Mouse (Mus musculus): ENCODE measurements around the gene Gab1. TPM values are rescaled to one million over a fixed set of nuclear protein-coding genes. Genes with fewer than 3 reads are reported as not detected.

Gene Gab1
- 21.5 and 28.3 TPM in 2 replicates for polyA plus RNA-seq (2012; rRNA removed; ENCODE audit: low replicate concordance)

DNA sequence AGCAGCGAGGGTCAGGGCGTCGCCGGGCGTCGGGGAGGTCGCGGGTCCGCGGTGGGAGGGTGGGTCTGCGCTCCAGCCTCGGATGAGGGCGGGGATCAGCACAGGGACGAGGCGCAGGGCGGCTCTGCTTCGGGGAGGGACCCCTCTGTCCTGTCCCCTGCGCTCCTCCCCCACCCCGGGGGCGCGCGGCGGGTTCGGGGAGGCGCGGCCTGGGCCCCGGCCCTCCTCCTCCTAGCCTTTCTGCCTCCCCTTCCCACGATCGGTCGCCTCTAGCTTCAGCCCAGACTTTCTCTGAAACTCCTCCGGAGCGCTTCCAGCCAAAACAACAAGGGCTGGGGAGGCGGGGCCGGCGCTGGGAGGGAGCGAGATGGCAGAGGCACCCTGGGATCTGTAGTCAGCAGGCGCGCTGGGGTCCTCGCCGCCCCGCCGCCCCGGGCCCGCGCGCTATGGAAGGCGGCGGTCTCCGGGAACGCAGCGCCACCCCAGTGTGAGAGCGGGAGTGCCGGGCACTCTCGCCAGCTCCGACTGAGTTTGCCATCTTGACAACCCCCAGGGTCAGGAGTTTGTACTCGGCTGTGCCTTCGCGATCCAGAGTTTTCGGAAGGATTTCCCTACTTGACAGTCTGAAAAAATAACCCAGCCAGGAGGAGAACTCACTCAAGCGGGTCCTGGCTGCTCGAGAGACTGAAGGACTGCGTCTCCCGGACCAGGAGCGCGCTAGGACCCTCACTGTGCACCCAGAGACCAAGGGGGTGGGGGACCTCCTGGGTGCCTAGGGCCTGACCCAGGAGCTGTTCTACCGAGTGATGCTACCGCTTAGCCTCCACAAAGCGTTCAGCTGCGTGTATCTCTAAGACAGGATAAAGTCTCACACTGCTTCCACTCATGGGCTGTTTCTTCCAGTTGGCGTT, at the start of gene Gab1:
Gene Gab1, minus strand, starts transcription at position 324 of the 911 bp plus-strand sequence.

DNA sequence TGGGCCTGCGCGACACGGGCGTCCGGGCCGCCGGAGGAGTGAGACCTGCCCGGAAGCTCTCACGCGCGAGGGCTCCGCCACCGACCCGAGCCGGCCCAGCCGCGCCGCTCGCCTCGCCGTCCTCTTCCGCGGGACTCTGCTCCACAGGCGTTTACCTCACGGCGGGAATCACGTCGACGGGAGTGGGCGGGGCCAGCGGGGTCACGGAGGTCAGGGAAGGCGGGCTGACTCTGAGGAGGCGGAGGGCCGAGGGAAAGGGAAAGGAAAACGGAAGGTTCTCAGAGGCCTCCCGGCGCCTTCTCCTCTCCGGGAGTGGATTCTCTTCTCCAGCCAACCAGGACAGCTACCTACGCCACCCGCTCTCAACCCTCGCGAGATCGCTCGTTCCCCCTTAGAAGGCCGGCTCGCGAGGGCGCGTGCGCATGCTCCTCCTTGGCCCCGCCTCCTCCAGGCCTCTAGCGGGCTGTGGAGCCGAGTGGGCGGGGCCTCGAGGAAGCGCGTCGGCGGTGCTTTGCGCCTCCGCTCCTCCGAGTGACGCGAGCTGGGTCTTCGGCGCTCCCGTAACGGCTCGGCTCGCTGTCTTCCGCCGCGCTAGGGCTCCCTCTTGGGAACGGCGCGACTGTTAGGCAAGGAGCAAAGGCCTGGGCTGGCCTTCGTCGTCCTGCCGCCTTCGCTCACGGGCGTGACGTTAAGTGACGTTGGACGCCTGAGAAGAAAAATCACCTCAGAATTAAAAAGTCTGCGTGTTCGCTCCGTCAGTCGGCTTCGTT, 141.0 kb downstream of the Gab1 start, which contains the start of gene Smarca5:
Gene Smarca5, minus strand, starts transcription at position 343 of the 770 bp plus-strand sequence.

Other genes starting within 250 kb of the Gab1 start
- gene Smarca5, start 141.0 kb downstream of the Gab1 start, polyA plus RNA-seq (2012; rRNA removed; ENCODE audit: low replicate concordance) = 3.0 and 7.0 TPM in 2 replicates
- gene Usp38, start 134.4 kb upstream of the Gab1 start, polyA plus RNA-seq (2012; rRNA removed; ENCODE audit: low replicate concordance) = 10.8 and 13.4 TPM in 2 replicates

Measured in subcutaneous adipose tissue, adult 2 months (tissue).